Mouse (Mus musculus) cortical plate, adult 2 months (tissue): ENCODE measurements around the gene Atxn7. TPM values are rescaled to one million over a fixed set of nuclear protein-coding genes. Genes with fewer than 3 reads are reported as not detected.

Experiments used
- H3K27ac ChIP-seq: fragments of 200-500 bp; 2 replicates; pipeline ENCODE4 v1.5.1; 2012; ENCODE audit warnings: low read length, control low read depth, inconsistent platforms; ENCODE audit not compliant: insufficient read depth
- H3K4me1 ChIP-seq: fragments of 200-500 bp; 2 replicates; pipeline ENCODE4 v1.6.1; 2011; ENCODE audit warnings: low read length; ENCODE audit not compliant: control insufficient read depth, insufficient read depth
- H3K4me3 ChIP-seq: fragments of 200-500 bp; 2 replicates; pipeline ENCODE4 v1.5.1; 2011; ENCODE audit warnings: mild to moderate bottlenecking, low read length, control low read depth; ENCODE audit not compliant: insufficient read depth
- CTCF ChIP-seq: fragments of 200-500 bp; IDR thresholded peaks from 2 replicates; pipeline ENCODE4 v1.5.1; 2011; ENCODE audit warnings: mild to moderate bottlenecking, control low read depth, low read length; ENCODE audit not compliant: insufficient read depth; ENCODE audit errors: extremely low read depth
- POLR2A ChIP-seq: fragments of 200-500 bp; IDR thresholded peaks from 2 replicates; pipeline ENCODE4 v1.6.1; 2011; ENCODE audit warnings: mild to moderate bottlenecking, low read length, control low read depth; ENCODE audit not compliant: insufficient read depth; ENCODE audit errors: extremely low read depth
- polyA plus RNA-seq: library from polyadenylated mRNA; depleted of rRNA; stranded (reverse); fragments of >200 nt; gene quantifications from 2 replicates; pipeline ENCODE4 v1.2.3, GENCODE M21; 2012

Atxn7 gene
- polyA plus RNA-seq, 1 experiment: 28.5 TPM

GRCm38 (mm10) chr14:13982174-13982573, 20.9 kb downstream of the Atxn7 start:
- TF ChIP-seq POLR2A (no peak), CTCF (no peak)
- H3K27ac ChIP-seq: no peak overlapping the region
- H3K4me1 ChIP-seq: no peaks in the 10 kb centered on the region
- no peak overlapping the region for H3K4me3 ChIP-seq

- H3K4me1 ChIP-seq: no peaks in the 10 kb centered on the region
- no peak for TF ChIP-seq POLR2A
- TF ChIP-seq CTCF: no peak
Observed at GRCm38 (mm10) chr14:13988397-13988796, 27.2 kb downstream of the Atxn7 start.

DNA sequence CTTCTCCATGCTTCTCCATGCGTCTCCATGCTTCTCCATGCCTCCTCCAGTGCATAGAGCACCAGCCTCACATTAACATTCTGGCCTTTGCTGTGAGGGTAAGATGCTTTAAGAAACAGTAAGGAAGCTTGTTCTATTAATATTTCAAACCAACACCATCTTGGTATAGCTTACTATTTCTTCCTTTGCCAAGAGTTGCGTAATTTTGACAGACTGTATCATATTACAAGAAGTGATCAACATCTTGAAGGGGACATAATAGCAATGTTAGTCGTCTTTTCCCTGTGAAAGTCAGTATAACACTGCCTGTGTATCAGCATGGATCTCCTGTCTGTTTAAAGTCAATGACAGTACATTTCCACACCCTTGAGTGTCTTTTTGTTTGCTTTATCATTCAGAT, 29.5 kb downstream of the Atxn7 start:
- Histone ChIP-seq H3K27ac (no peak overlapping the region), H3K4me3 (no peak overlapping the region), H3K4me1 (no peaks in the 10 kb centered on the region)
- TF ChIP-seq POLR2A: no peak
- TF ChIP-seq CTCF: no peak

More at GRCm38 (mm10) chr14:13988397-13988796, 27.2 kb downstream of the Atxn7 start:
- Histone ChIP-seq H3K27ac (no peak overlapping the region), H3K4me3 (no peak overlapping the region)

GRCm38 (mm10) chr14:13995206-13996097, 34.2 kb downstream of the Atxn7 start:
- Histone ChIP-seq H3K4me1 (no peaks in the 10 kb centered on the region), H3K4me3 (no peak overlapping the region), H3K27ac (no peak overlapping the region)
- TF ChIP-seq CTCF (peak; percentile 12; the same call in 1 of the 2 replicates), POLR2A (no peak)

GRCm38 (mm10) chr14:14002771-14003170, 41.5 kb downstream of the Atxn7 start:
- H3K27ac ChIP-seq: no peak overlapping the region
- TF ChIP-seq CTCF: no peak
- TF ChIP-seq POLR2A: no peak
- no peaks in the 10 kb centered on the region for H3K4me1 ChIP-seq
- no peak overlapping the region for H3K4me3 ChIP-seq

DNA sequence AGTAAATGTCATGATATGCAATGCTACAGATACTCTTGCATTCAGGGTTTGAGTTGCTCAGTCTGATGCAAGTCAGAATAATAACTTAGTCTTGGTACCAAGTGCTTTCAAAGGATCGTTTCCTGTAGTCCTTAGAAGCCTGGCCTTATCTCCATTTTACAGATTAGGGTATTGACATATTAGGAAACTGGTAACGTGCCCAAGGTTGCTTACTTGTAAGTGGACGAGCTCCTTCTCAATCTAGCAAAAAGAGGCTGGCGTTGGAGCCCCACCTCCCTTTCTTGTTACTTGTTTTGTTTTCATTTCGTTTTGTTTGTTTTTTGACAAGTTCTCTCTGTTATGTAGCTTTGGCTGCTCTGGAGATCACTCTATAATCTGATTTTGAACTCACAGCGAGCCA, 48.5 kb downstream of the Atxn7 start:
- peaks cover 3% of the 10 kb centered on the region; the same call in 1 of the 2 replicates for H3K4me1 ChIP-seq
- no peak overlapping the region for H3K4me3 ChIP-seq
- H3K27ac ChIP-seq: no peak overlapping the region
- TF ChIP-seq POLR2A (no peak), CTCF (no peak)

GRCm38 (mm10) chr14:14012383-14013251, 51.4 kb downstream of the Atxn7 start:
- TF ChIP-seq CTCF (no peak), POLR2A (no peak)
- peak overlapping the region; percentile 60 for H3K4me3 ChIP-seq
- H3K4me1 ChIP-seq: peaks cover 3% of the 10 kb centered on the region; the same call in 1 of the 2 replicates
- peak overlapping the region; percentile 84 for H3K27ac ChIP-seq

- peak overlapping the region; percentile 60 for H3K4me3 ChIP-seq
- H3K4me1 ChIP-seq: peaks cover 3% of the 10 kb centered on the region; the same call in 1 of the 2 replicates
- TF ChIP-seq CTCF (no peak), POLR2A (no peak)
- peak overlapping the region; percentile 84; the same call in 1 of the 2 replicates for H3K27ac ChIP-seq
Observed at GRCm38 (mm10) chr14:14013252-14013711, 52.0 kb downstream of the Atxn7 start.
